10 mouse cellular contexts compared by ENCODE assay signal in the genomic region with DNA sequence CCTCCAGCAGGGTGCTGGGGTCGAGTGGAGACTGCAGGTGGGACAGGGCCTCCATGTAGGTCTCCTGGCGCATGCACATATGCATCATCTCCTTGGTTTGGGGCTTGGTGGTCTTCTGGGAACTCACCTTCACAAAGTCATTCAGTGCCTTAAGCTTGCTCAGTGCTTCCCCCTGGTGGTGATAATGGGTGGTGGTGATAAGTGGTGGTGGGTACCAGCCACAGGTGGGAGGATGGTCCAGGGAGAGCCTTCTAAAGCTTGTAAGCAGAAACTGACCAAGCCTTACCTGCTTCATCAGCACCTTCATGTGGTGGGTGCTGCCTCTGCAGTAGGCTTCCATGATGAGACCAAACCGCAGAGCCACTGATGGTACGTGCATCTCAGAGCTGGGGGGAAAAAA. TPM values are rescaled to one million over a fixed set of nuclear protein-coding genes. Genes with fewer than 3 reads are reported as not detected.
DNase-seq lines count a peak whose midpoint lies in the region; ATAC-seq and TF ChIP-seq lines count a peak whose summit lies in the region.
"Had no signal": no experiment of that assay in that cellular context is flagged by ENCODE, and none has a peak within 500 bp of the region (broad histone marks: within the 10 kb centered on the region; RNA-seq: fewer than 3 reads in every experiment).

No protein-coding gene starts in this region.

- TF ChIP-seq CTCF in heart, adult 2 months (IDR thresholded peaks at IDR 0.05) = peak; percentile 81
- TF ChIP-seq CTCF in spleen, adult 2 months (IDR thresholded peaks at IDR 0.05; ENCODE audit: extremely low read depth, insufficient read depth, insufficient read length, insufficient replicate concordance) = peak; percentile 47; the same call in 1 of the 2 replicates
- TF ChIP-seq CTCF in cortical plate, adult 2 months (IDR thresholded peaks at IDR 0.05; ENCODE audit: extremely low read depth, insufficient read depth, low read length) = peak; percentile 73

- 0 out of 2 replicates have a peak, but pooled peaks cover 4% of the 10 kb centered on the region for H3K9me3 ChIP-seq in midbrain, embryonic 10.5 days (replicated peaks)
- H3K9me3 ChIP-seq: hindbrain, embryonic 15.5 days had no signal

- intact Hi-C loops in heart, adult 2 months (cut with DNase I) = no loop called here

- ATAC-seq in megakaryocyte-erythroid progenitor cell, adult 5-6 weeks (replicated peaks; ENCODE audit: low FRiP score, low TSS enrichment, poor library complexity, severe bottlenecking) = peak; percentile 27; the same call in 1 of the 2 replicates

- no peaks in the 10 kb centered on the region for H3K27me3 ChIP-seq in heart, adult 2 months (ENCODE audit: control insufficient read depth, insufficient read depth, low read length)
- H3K27me3 ChIP-seq in spleen, adult 2 months (ENCODE audit: control insufficient read depth, insufficient read depth, low read length) = no peaks in the 10 kb centered on the region
- H3K27me3 ChIP-seq in midbrain, embryonic 10.5 days (ENCODE audit: low read depth, poor library complexity, severe bottlenecking) = no peaks in the 10 kb centered on the region
- H3K27me3 ChIP-seq: hindbrain, embryonic 15.5 days had no signal

- 91% methylated on average over 4 of the region's 4 CpGs for WGBS in heart, adult 2 months
- WGBS in spleen, adult 2 months = 79% methylated on average over 4 of the region's 4 CpGs
- WGBS in midbrain, embryonic 10.5 days = 89% methylated on average over 4 of the region's 4 CpGs

- DNase-seq in heart, adult 2 months = peak; percentile 34 to 59
- no peak for DNase-seq in heart, adult 11 months
- DNase-seq in spleen, adult 2 months (ENCODE audit: low read depth in 1 of 2, low spot score in 2 of 2) = peak in 1 of 2 experiments; percentile 54
- no peak for DNase-seq in spleen, adult 12 weeks (ENCODE audit: low spot score)
- DNase-seq in ovary, postnatal 10 days (ENCODE audit: low spot score) = no peak
- DNase-seq in midbrain, embryonic 10.5 days (ENCODE audit: low spot score) = no peak

- TF ChIP-seq EP300 in heart, adult 2 months (IDR thresholded peaks at IDR 0.05; ENCODE audit: insufficient read depth, low read depth, low read length) = no peak

- no peaks in the 10 kb centered on the region for H3K79me2 ChIP-seq in heart, adult 2 months (replicated peaks; ENCODE audit: control insufficient read depth, insufficient read depth, low read length)

- H3K9ac ChIP-seq in heart, adult 2 months (ENCODE audit: low read depth, low read length) = no peak overlapping the region
- H3K9ac ChIP-seq: hindbrain, embryonic 15.5 days had no signal

- no peak overlapping the region for H3K4me3 ChIP-seq in heart, adult 2 months
- H3K4me3 ChIP-seq in spleen, adult 2 months (ENCODE audit: extremely low read depth, insufficient read depth, insufficient read length) = no peak overlapping the region
- H3K4me3 ChIP-seq in cortical plate, adult 2 months (ENCODE audit: insufficient read depth, low read length) = no peak overlapping the region
- no peak overlapping the region for H3K4me3 ChIP-seq in midbrain, embryonic 10.5 days
- H3K4me3 ChIP-seq: hindbrain, embryonic 15.5 days; myocyte had no signal

- peaks cover 1% of the 10 kb centered on the region for H3K4me1 ChIP-seq in heart, adult 2 months (ENCODE audit: control insufficient read depth, insufficient read depth, low read length)
- peaks cover 21% of the 10 kb centered on the region for H3K4me1 ChIP-seq in spleen, adult 2 months (ENCODE audit: control insufficient read depth, insufficient read depth, insufficient read length)
- H3K4me1 ChIP-seq in cortical plate, adult 2 months (ENCODE audit: control insufficient read depth, insufficient read depth, low read length) = no peaks in the 10 kb centered on the region
- no peaks in the 10 kb centered on the region for H3K4me1 ChIP-seq in midbrain, embryonic 10.5 days
- H3K4me1 ChIP-seq: hindbrain, embryonic 15.5 days had no signal

- no peaks in the 10 kb centered on the region for H3K36me3 ChIP-seq in heart, adult 2 months (ENCODE audit: control insufficient read depth, insufficient read depth, low read length)
- peaks cover 89% of the 10 kb centered on the region for H3K36me3 ChIP-seq in spleen, adult 2 months (ENCODE audit: control insufficient read depth, insufficient read depth, low read length)
- peaks cover 85% of the 10 kb centered on the region for H3K36me3 ChIP-seq in midbrain, embryonic 10.5 days

- no peak overlapping the region for H3K27ac ChIP-seq in heart, adult 2 months
- no peak overlapping the region for H3K27ac ChIP-seq in spleen, adult 2 months (ENCODE audit: insufficient read depth, low read length)
- no peak overlapping the region for H3K27ac ChIP-seq in cortical plate, adult 2 months (ENCODE audit: insufficient read depth, low read length)
- H3K27ac ChIP-seq in midbrain, embryonic 10.5 days (replicated peaks) = no peak overlapping the region
- H3K27ac ChIP-seq: hindbrain, embryonic 15.5 days had no signal

- no peak for TF ChIP-seq POLR2A in heart, adult 2 months (IDR thresholded peaks at IDR 0.05; ENCODE audit: insufficient read depth, low read depth, low read length)
- no peak for TF ChIP-seq POLR2A in spleen, adult 2 months (IDR thresholded peaks at IDR 0.05; ENCODE audit: low read depth, low read length)
- no peak for TF ChIP-seq POLR2A in cortical plate, adult 2 months (IDR thresholded peaks at IDR 0.05; ENCODE audit: extremely low read depth, insufficient read depth, low read length)

RNA-seq across cellular contexts. Expression of a gene that starts 48.1 kb away (rescaled TPM):
- 1 to 10 TPM; 3.4 to 4.2 TPM for total RNA-seq in heart, adult 2 months (2021)
- 3.6 and 4.7 TPM in 2 replicates for polyA plus RNA-seq in heart, adult 2 months (2012; rRNA removed)
- 104 and 124 TPM in 2 replicates for polyA plus RNA-seq in spleen, adult 2 months (2012; rRNA removed)
- 13.2 and 15.7 TPM in 2 replicates for polyA plus RNA-seq in cortical plate, adult 2 months (2012; rRNA removed)
- 29.6 and 39.7 TPM in 2 replicates for total RNA-seq in megakaryocyte-erythroid progenitor cell, adult 5-6 weeks (2014; fragmentation: Nextera tagmentation)
- total RNA-seq in megakaryocyte-erythroid progenitor cell, adult 5-6 weeks (2017) = 14.1 and 17.9 TPM in 2 replicates
- 7.9 and 11.2 TPM in 2 replicates for polyA plus RNA-seq in midbrain, embryonic 10.5 days (2016; fragmentation: Nextera tagmentation; extraction: Ambion mirVana)

Comparison
In these comparisons a context has a peak if more than half of its experiments do, and no peak if none do; other contexts are left out.
1. DNase-seq: peak in heart, adult 2 months (2 of 2); none in heart, adult 11 months (single experiment), spleen, adult 12 weeks (single experiment), ovary, postnatal 10 days (single experiment) and midbrain, embryonic 10.5 days (single experiment).
2. Peak in every context shown above with its lines, with median percentiles within 50 percentile points of each other: CTCF ChIP-seq.